Mouse (Mus musculus): ENCODE data around the gene Mx1. TPM values are rescaled to one million over a fixed set of nuclear protein-coding genes. Genes with fewer than 3 reads are reported as not detected.

Gene Mx1
- total and polyA plus RNA-seq, 3 experiments: 0.27 to 0.42 TPM; not detected in 1

DNA sequence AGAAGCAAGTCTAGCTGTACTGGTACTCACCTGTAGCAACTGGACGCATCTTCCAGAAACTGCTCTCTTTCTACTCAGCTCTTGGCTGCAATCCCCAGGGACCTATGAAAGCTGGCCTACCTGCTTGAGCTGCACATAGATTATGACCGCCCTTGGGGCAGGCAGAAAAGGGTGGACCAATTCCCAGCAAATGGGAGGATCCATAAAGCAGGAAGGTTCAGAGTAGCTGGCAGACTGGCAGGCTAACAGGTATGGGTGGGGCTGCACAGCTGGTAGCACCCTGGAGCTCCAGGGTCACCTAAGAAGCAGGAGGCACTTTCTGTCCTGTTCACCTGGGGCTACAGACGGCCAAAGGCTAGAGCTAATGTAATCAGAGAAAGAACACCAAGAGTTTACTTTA, 42.1 kb upstream of the Mx1 start:
- H3K27me3 ChIP-seq (ENCODE audit: control insufficient read depth in 1 of 2, insufficient read depth in 2 of 2, low read length in 2 of 2): no peaks in the 10 kb centered on the region
- no peaks in the 10 kb centered on the region; the same call in 1 of the 2 replicates for H3K79me2 ChIP-seq (ENCODE audit: control insufficient read depth, insufficient read depth, low read length, poor library complexity)
- no peak overlapping the region for H3K4me3 ChIP-seq (ENCODE audit: control insufficient read depth in 1 of 2, insufficient read depth in 1 of 2, low read depth in 2 of 2, low read length in 2 of 2)
- no peak overlapping the region for H3K27ac ChIP-seq (ENCODE audit: control insufficient read depth, low read depth, low read length)
- H3K36me3 ChIP-seq (ENCODE audit: control insufficient read depth in 1 of 2, insufficient read depth in 2 of 2, low read length in 2 of 2): peaks cover 0 to 3% of the 10 kb centered on the region in 2 experiments; a peak in 2 of 4 replicates
- no peak for TF ChIP-seq NRF1 (IDR thresholded peaks at IDR 0.05; ENCODE audit: insufficient read depth, low read depth, low read length, poor library complexity, severe bottlenecking)
- no peak for TF ChIP-seq USF1 (IDR thresholded peaks at IDR 0.05; ENCODE audit: low read depth, low read length)
- TF ChIP-seq RCOR1 (IDR thresholded peaks at IDR 0.05; ENCODE audit: low read depth, low read length): no peak
- TF ChIP-seq MXI1 (IDR thresholded peaks at IDR 0.05; ENCODE audit: low read depth, low read length): no peak
- no peaks in the 10 kb centered on the region for H3K9me3 ChIP-seq (replicated peaks; ENCODE audit: insufficient read depth, low read length)
- no peak for DNase-seq (ENCODE audit: low read depth, low spot score)
- H3K4me1 ChIP-seq (ENCODE audit: control insufficient read depth in 1 of 2, insufficient read depth in 2 of 2, low read length in 2 of 2): peaks cover 0 to 7% of the 10 kb centered on the region in 2 experiments; a peak in 2 of 4 replicates
- no peak overlapping the region for H3K9ac ChIP-seq (ENCODE audit: control insufficient read depth, low read depth, low read length, poor library complexity, severe bottlenecking)

DNA sequence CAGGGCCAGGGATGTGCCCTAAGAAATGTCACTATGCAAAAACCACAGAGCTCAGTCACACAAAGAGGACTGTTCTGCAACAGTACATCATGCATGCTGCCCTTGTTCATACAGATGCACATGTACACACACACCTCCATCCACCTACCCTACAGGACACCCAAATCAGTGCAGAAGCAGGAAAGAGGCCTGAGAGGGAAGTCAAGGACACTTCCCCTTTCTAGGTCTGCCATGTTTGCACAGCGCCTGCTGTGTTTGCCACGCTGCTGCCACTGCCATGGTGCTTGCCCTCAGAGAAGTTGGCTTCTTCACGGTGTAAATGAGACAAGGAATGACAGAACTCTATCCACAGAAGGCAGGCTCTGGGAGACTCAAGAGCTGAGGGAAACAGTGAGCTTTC, 41.1 kb upstream of the Mx1 start:
- Histone ChIP-seq H3K79me2 (ENCODE audit: control insufficient read depth, insufficient read depth, low read length, poor library complexity) (no peaks in the 10 kb centered on the region), H3K27me3 (ENCODE audit: control insufficient read depth in 1 of 2, insufficient read depth in 2 of 2, low read length in 2 of 2) (no peaks in the 10 kb centered on the region), H3K9ac (ENCODE audit: control insufficient read depth, low read depth, low read length, poor library complexity, severe bottlenecking) (no peak overlapping the region), H3K36me3 (ENCODE audit: control insufficient read depth in 1 of 2, insufficient read depth in 2 of 2, low read length in 2 of 2) (peaks cover 0 to 3% of the 10 kb centered on the region in 2 experiments; a peak in 2 of 4 replicates), H3K4me1 (ENCODE audit: control insufficient read depth in 1 of 2, insufficient read depth in 2 of 2, low read length in 2 of 2) (peaks cover 0 to 1% of the 10 kb centered on the region in 2 experiments; a peak in 1 of 4 replicates), H3K4me3 (ENCODE audit: control insufficient read depth in 1 of 2, insufficient read depth in 1 of 2, low read depth in 2 of 2, low read length in 2 of 2) (no peak overlapping the region), H3K27ac (ENCODE audit: control insufficient read depth, low read depth, low read length) (no peak overlapping the region), H3K9me3 (replicated peaks; ENCODE audit: insufficient read depth, low read length) (no peaks in the 10 kb centered on the region)
- DNase-seq (ENCODE audit: low read depth, low spot score): no peak
- no peak for TF ChIP-seq NRF1 (IDR thresholded peaks at IDR 0.05; ENCODE audit: insufficient read depth, low read depth, low read length, poor library complexity, severe bottlenecking)
- no peak for TF ChIP-seq JUND (IDR thresholded peaks at IDR 0.05; ENCODE audit: low read depth, low read length)
- TF ChIP-seq TCF12 (IDR thresholded peaks at IDR 0.05; ENCODE audit: low read depth, low read length): no peak
- TF ChIP-seq ZC3H11A (IDR thresholded peaks at IDR 0.05; ENCODE audit: low read depth, low read length): no peak
- TF ChIP-seq MXI1 (IDR thresholded peaks at IDR 0.05; ENCODE audit: low read depth, low read length): no peak

DNA sequence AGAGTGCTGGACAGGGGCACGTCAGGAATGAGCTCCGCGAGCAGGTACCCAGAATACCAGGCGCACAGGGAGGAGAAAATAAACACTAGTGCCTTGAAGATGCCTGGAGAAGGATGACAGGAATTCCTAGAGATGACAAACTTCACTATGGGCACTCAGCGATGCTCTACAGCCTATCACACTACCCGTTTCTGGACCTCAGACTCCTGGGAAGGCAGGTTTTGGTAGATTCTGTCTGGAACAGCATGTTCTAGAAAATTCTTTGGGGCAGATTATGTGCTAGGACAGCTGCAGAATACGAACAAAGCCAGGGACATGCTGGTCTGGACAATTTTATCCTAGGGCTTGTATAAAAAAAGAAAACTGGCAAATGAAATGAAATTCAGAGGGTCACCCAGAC, 38.2 kb upstream of the Mx1 start:
- Histone ChIP-seq H3K9ac (ENCODE audit: control insufficient read depth, low read depth, low read length, poor library complexity, severe bottlenecking) (no peak overlapping the region), H3K9me3 (replicated peaks; ENCODE audit: insufficient read depth, low read length) (no peaks in the 10 kb centered on the region)
- TF ChIP-seq MEF2A (IDR thresholded peaks at IDR 0.05; ENCODE audit: extremely low read depth, insufficient replicate concordance, low read depth, low read length, poor library complexity, severe bottlenecking) (no peak), UBTF (IDR thresholded peaks at IDR 0.05; ENCODE audit: borderline replicate concordance, insufficient read depth, low read depth, low read length) (no peak), CTCF (IDR thresholded peaks at IDR 0.05 in 2 of 3, conservative IDR thresholded peaks at IDR 0.05 in 1 of 3; ENCODE audit: control insufficient read depth in 1 of 3, insufficient read depth in 1 of 3, low read depth in 2 of 3, low read length in 3 of 3, poor library complexity in 1 of 3, severe bottlenecking in 1 of 3) (no peak), TAL1 (IDR thresholded peaks at IDR 0.05; ENCODE audit: low read length) (no peak), TBP (IDR thresholded peaks at IDR 0.05; ENCODE audit: low read depth, low read length) (no peak), MAX (IDR thresholded peaks at IDR 0.05; ENCODE audit: low read length) (no peak), ELF1 (IDR thresholded peaks at IDR 0.05; ENCODE audit: low read depth, low read length) (no peak), CHD1 (IDR thresholded peaks at IDR 0.05; ENCODE audit: low read depth, low read length) (no peak)

More for the DNA sequence above, 38.2 kb upstream of the Mx1 start:
- H3K36me3 ChIP-seq (ENCODE audit: control insufficient read depth in 1 of 2, insufficient read depth in 2 of 2, low read length in 2 of 2): peaks cover 0 to 3% of the 10 kb centered on the region in 2 experiments; a peak in 3 of 4 replicates
- DNase-seq (ENCODE audit: low read depth, low spot score): no peak
- no peaks in the 10 kb centered on the region for H3K4me1 ChIP-seq (ENCODE audit: control insufficient read depth in 1 of 2, insufficient read depth in 2 of 2, low read length in 2 of 2)
- H3K27me3 ChIP-seq (ENCODE audit: control insufficient read depth in 1 of 2, insufficient read depth in 2 of 2, low read length in 2 of 2): no peaks in the 10 kb centered on the region
- H3K79me2 ChIP-seq (ENCODE audit: control insufficient read depth, insufficient read depth, low read length, poor library complexity): no peaks in the 10 kb centered on the region
- H3K4me3 ChIP-seq (ENCODE audit: control insufficient read depth in 1 of 2, insufficient read depth in 1 of 2, low read depth in 2 of 2, low read length in 2 of 2): no peak overlapping the region
- no peak overlapping the region for H3K27ac ChIP-seq (ENCODE audit: control insufficient read depth, low read depth, low read length)
